Mouse (Mus musculus) kidney, embryonic 16.5 days (tissue): ENCODE measurements around the gene Pak7. TPM values are rescaled to one million over a fixed set of nuclear protein-coding genes. Genes with fewer than 3 reads are reported as not detected.
A peak's percentile ranks its signal among the peaks of the same experiment; 100 is the strongest.

Experiments
- ATAC-seq: fragments of 200-750 bp; cut with Nextera tagmentation; 2 replicates; pipeline ENCODE4 v1.8.0; 2017; ENCODE audit warnings: moderate TSS enrichment; ENCODE audit not compliant: low FRiP score, low TSS enrichment
- H3K27ac ChIP-seq: fragments of 300-500 bp; sonication (generic); 2 replicates; pipeline ENCODE4 v1.5.1; 2014; ENCODE audit warnings: low read length
- H3K27me3 ChIP-seq: fragments of 300-500 bp; sonication (generic); 2 replicates; pipeline ENCODE4 v1.6.1; 2014; ENCODE audit warnings: low read length, control low read depth, mixed read lengths; ENCODE audit not compliant: insufficient read depth
- H3K36me3 ChIP-seq: fragments of 300-500 bp; sonication (generic); 2 replicates; pipeline ENCODE4 v1.6.1; 2014; ENCODE audit warnings: low read length, control low read depth, mixed read lengths; ENCODE audit not compliant: insufficient read depth
- H3K4me1 ChIP-seq: fragments of 300-500 bp; sonication (generic); 2 replicates; pipeline ENCODE4 v1.6.1; 2014; ENCODE audit warnings: low read length, control low read depth, mixed read lengths; ENCODE audit not compliant: insufficient read depth
- H3K4me2 ChIP-seq: fragments of 300-500 bp; sonication (generic); replicated peaks from 2 replicates; pipeline ENCODE4 v1.6.1; 2014; ENCODE audit warnings: low read depth, low read length
- H3K4me3 ChIP-seq: fragments of 300-500 bp; sonication (generic); 2 replicates; pipeline ENCODE4 v1.5.1; 2014; ENCODE audit warnings: mild to moderate bottlenecking, low read length
- H3K9ac ChIP-seq: fragments of 300-500 bp; sonication (generic); replicated peaks from 2 replicates; pipeline ENCODE4 v1.6.1; 2014; ENCODE audit warnings: low read length
- H3K9me3 ChIP-seq: fragments of 300-500 bp; sonication (generic); 2 replicates; pipeline ENCODE4 v1.6.1; 2016; ENCODE audit warnings: low read length, control low read depth
- WGBS: fragments of 180-500 bp; shearing (Covaris S2); extraction: QIAGEN DNeasy Blood & Tissue Kit; methylation state at CpG from one replicate; pipeline ENCODE4 v1.1.7; 2014; 5-methylcytosine and 5-hydroxymethylcytosine counted together
- polyA plus RNA-seq: library from polyadenylated mRNA; unstranded; fragments of >200 nt; fragmentation: Nextera tagmentation; extraction: Ambion mirVana; gene quantifications from 2 replicates; pipeline ENCODE4 v1.2.1, GENCODE M21; 2015

The Pak7 gene
- polyA plus RNA-seq, 1 experiment from 2014 or later = 1.1 TPM

- no peaks in the 10 kb centered on the region for H3K9me3 ChIP-seq
Measured at GRCm38 (mm10) chr2:136121867-136122266, 265.9 kb downstream of the Pak7 start.

GRCm38 (mm10) chr2:136118006-136118405 is 269.8 kb downstream of the Pak7 start:
- Histone ChIP-seq H3K4me3 (no peak overlapping the region), H3K27ac (no peak overlapping the region), H3K9me3 (no peaks in the 10 kb centered on the region), H3K4me2 (no peak overlapping the region), H3K4me1 (peaks cover 6% of the 10 kb centered on the region), H3K27me3 (no peaks in the 10 kb centered on the region), H3K36me3 (no peaks in the 10 kb centered on the region), H3K9ac (no peak overlapping the region)
- 87% methylated on average over 2 of the region's 2 CpGs for WGBS
- no peak for ATAC-seq

More at GRCm38 (mm10) chr2:136121867-136122266, 265.9 kb downstream of the Pak7 start:
- H3K36me3 ChIP-seq = no peaks in the 10 kb centered on the region
- peak; percentile 76; the same call in 1 of the 2 replicates for ATAC-seq
- peaks cover 6% of the 10 kb centered on the region for H3K4me1 ChIP-seq
- no peak overlapping the region for H3K4me2 ChIP-seq
- no peak overlapping the region for H3K4me3 ChIP-seq
- no peak overlapping the region; the same call in 1 of the 2 replicates for H3K27ac ChIP-seq
- H3K27me3 ChIP-seq = no peaks in the 10 kb centered on the region
- WGBS = 3% methylated on average over 6 of the region's 6 CpGs
- no peak overlapping the region for H3K9ac ChIP-seq

- WGBS = 74% methylated on average over 6 of the region's 6 CpGs
- Histone ChIP-seq H3K27ac (no peak overlapping the region), H3K36me3 (no peaks in the 10 kb centered on the region), H3K9me3 (no peaks in the 10 kb centered on the region), H3K4me3 (no peak overlapping the region), H3K4me2 (no peak overlapping the region), H3K4me1 (peaks cover 8% of the 10 kb centered on the region; the same call in 1 of the 2 replicates), H3K9ac (no peak overlapping the region), H3K27me3 (no peaks in the 10 kb centered on the region)
- ATAC-seq = no peak
Measured at GRCm38 (mm10) chr2:136113374-136113773, 274.4 kb downstream of the Pak7 start.

GRCm38 (mm10) chr2:136109038-136109363 is 278.8 kb downstream of the Pak7 start:
- Histone ChIP-seq H3K4me1 (peaks cover 12% of the 10 kb centered on the region; the same call in 1 of the 2 replicates), H3K9ac (no peak overlapping the region), H3K4me2 (no peak overlapping the region), H3K36me3 (no peaks in the 10 kb centered on the region), H3K9me3 (no peaks in the 10 kb centered on the region), H3K4me3 (no peak overlapping the region), H3K27ac (no peak overlapping the region), H3K27me3 (no peaks in the 10 kb centered on the region)
- ATAC-seq = no peak
- WGBS = 7% methylated on average over 2 of the region's 2 CpGs

GRCm38 (mm10) chr2:136108124-136109037 is 279.4 kb downstream of the Pak7 start:
- Histone ChIP-seq H3K27me3 (no peaks in the 10 kb centered on the region), H3K27ac (no peak overlapping the region), H3K4me1 (peaks cover 12% of the 10 kb centered on the region; the same call in 1 of the 2 replicates), H3K4me2 (no peak overlapping the region), H3K9ac (no peak overlapping the region), H3K9me3 (no peaks in the 10 kb centered on the region), H3K36me3 (no peaks in the 10 kb centered on the region), H3K4me3 (no peak overlapping the region)
- 23% methylated on average over 6 of the region's 6 CpGs for WGBS
- ATAC-seq = peak; percentile 67; the same call in 1 of the 2 replicates

GRCm38 (mm10) chr2:136107597-136107996 is 280.2 kb downstream of the Pak7 start:
- H3K4me2 ChIP-seq = no peak overlapping the region
- H3K9me3 ChIP-seq = no peaks in the 10 kb centered on the region
- peaks cover 12% of the 10 kb centered on the region; the same call in 1 of the 2 replicates for H3K4me1 ChIP-seq

GRCm38 (mm10) chr2:136097143-136097542 is 290.6 kb downstream of the Pak7 start:
- ATAC-seq = no peak
- H3K27ac ChIP-seq = no peak overlapping the region
- H3K4me2 ChIP-seq = no peak overlapping the region
- WGBS = 85% methylated on average over 3 of the region's 3 CpGs
- H3K9me3 ChIP-seq = no peaks in the 10 kb centered on the region
- no peaks in the 10 kb centered on the region for H3K27me3 ChIP-seq
- H3K9ac ChIP-seq = no peak overlapping the region
- H3K4me3 ChIP-seq = no peak overlapping the region
- H3K4me1 ChIP-seq = no peaks in the 10 kb centered on the region
- H3K36me3 ChIP-seq = no peaks in the 10 kb centered on the region

More at GRCm38 (mm10) chr2:136107597-136107996, 280.2 kb downstream of the Pak7 start:
- ATAC-seq = no peak
- Histone ChIP-seq H3K27me3 (no peaks in the 10 kb centered on the region), H3K27ac (no peak overlapping the region), H3K4me3 (no peak overlapping the region), H3K36me3 (no peaks in the 10 kb centered on the region), H3K9ac (no peak overlapping the region)

- H3K4me3 ChIP-seq = no peak overlapping the region
- no peak overlapping the region for H3K27ac ChIP-seq
- no peaks in the 10 kb centered on the region for H3K9me3 ChIP-seq
- ATAC-seq = no peak
- H3K4me1 ChIP-seq = no peaks in the 10 kb centered on the region
- H3K27me3 ChIP-seq = no peaks in the 10 kb centered on the region
- H3K4me2 ChIP-seq = no peak overlapping the region
- no peaks in the 10 kb centered on the region for H3K36me3 ChIP-seq
- H3K9ac ChIP-seq = no peak overlapping the region
- WGBS = 38% methylated on average over 2 of the region's 2 CpGs
Measured at GRCm38 (mm10) chr2:136095978-136096377, 291.8 kb downstream of the Pak7 start.

GRCm38 (mm10) chr2:136064356-136064755 is 323.4 kb downstream of the Pak7 start:
- H3K4me1 ChIP-seq = no peaks in the 10 kb centered on the region; the same call in 1 of the 2 replicates
- H3K4me3 ChIP-seq = no peak overlapping the region
- H3K36me3 ChIP-seq = no peaks in the 10 kb centered on the region
- no peak overlapping the region for H3K27ac ChIP-seq
- WGBS = 96% methylated on average over 1 of the region's 1 CpGs
- H3K9me3 ChIP-seq = no peaks in the 10 kb centered on the region
- H3K4me2 ChIP-seq = no peak overlapping the region
- H3K27me3 ChIP-seq = peaks cover 15% of the 10 kb centered on the region
- no peak for ATAC-seq
- H3K9ac ChIP-seq = no peak overlapping the region
